Mouse (Mus musculus): ENCODE results near the gene Gm609. TPM values are rescaled to one million over a fixed set of nuclear protein-coding genes. Genes with fewer than 3 reads are reported as not detected.
"Not testable (repeated sequence)": the region's sequence is repeated elsewhere in the genome, so short reads cannot be mapped to it uniquely, and the experiment has no call there.

Gm609 gene
- polyA plus RNA-seq, 1 experiment from 2014 or later: not detected

DNA sequence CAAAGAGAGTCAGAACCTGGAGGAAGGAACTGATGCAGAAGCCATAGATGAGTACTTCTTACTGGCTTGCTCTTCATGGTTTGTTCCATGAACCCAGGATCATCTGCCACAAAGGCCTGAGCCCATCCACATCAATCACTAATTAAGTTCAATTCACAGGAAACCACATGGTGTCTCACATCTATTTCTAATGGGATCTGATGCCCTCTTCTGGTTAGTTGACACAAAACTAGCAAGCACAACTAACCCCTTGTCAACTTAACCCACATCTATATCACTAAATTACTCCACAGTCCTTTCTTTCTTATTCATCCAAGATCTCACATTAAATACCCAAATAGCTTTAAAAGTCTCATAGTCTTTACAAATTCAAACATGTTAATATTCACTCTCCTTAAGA is 79.3 kb downstream of the Gm609 start:
- H3K4me3 ChIP-seq (replicated peaks): no peak overlapping the region
- no peaks in the 10 kb centered on the region for H3K36me3 ChIP-seq
- no peak overlapping the region for H3K27ac ChIP-seq
- H3K4me2 ChIP-seq (replicated peaks): no peak overlapping the region
- H3K27me3 ChIP-seq: no peaks in the 10 kb centered on the region
- H3K9ac ChIP-seq (replicated peaks): no peak overlapping the region
- ATAC-seq: no peak
- H3K9me3 ChIP-seq: no peaks in the 10 kb centered on the region
- H3K4me1 ChIP-seq (replicated peaks): no peaks in the 10 kb centered on the region

DNA sequence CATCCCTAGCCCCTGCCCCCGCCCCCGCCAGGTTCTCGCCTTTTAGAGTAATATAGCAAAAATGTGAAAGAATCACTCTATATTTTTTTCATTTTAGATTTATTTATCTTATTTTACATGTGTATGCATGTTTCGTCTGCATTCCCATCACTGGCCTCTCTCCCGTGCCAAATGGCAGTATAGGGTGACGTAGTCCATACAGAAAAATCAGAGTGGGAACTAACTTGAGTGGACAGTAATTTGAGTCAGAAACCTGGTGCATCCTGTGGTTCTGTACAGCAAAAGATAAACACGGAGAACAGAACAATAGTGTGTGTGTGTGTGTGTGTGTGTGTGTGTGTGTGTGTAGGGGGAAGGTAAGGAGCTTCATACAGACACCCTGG is 83.7 kb downstream of the Gm609 start:
- 30% methylated on average over 7 of the region's 7 CpGs for WGBS
- peak overlapping the region; percentile 56 for H3K4me2 ChIP-seq (replicated peaks)
- H3K4me3 ChIP-seq (replicated peaks): peak overlapping the region; percentile 79
- not testable (repeated sequence) for H3K27me3 ChIP-seq, H3K36me3 ChIP-seq, H3K9me3 ChIP-seq
- H3K27ac ChIP-seq: peak overlapping the region; percentile 97
- H3K4me1 ChIP-seq (replicated peaks): peaks cover 13% of the 10 kb centered on the region
- peak overlapping the region; percentile 90 for H3K9ac ChIP-seq (replicated peaks)
- ATAC-seq: peak; percentile 64

DNA sequence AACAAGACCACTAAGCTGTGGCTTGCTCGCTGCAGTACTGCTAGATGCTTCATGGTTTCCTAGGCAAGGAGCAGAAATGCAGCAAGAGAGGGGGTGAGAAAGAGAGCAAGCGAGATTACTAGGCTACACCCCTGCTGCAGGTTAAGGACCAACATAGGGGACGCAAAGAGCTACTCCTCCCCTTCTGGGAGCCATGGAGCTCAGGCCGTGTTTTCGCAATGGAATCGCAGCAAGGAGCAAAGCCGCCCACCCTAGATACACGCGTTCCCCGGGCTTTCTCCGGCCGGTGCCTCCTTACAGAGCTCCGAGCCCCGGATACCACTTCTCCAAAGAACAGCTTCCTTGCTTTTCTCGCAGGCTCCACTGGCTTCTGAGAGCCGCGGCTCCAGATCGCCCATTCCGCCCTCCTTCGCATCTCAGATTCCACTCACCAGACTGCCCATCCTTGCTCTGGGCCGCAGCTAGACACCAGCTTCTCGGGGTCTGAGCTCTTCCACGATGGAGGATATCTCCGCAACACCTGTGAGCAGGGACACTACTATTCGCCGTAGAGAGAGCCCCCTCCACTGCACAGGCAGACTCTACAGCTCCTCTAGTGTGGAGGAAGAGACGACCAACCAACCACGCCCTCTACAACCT is 84.2 kb downstream of the Gm609 start, which contains the start of gene Cd200:
TSS of gene Cd200 (minus strand) at position 629 of the 639 bp plus-strand sequence.
- under 1% methylated on average over 28 of the region's 28 CpGs for WGBS

DNA sequence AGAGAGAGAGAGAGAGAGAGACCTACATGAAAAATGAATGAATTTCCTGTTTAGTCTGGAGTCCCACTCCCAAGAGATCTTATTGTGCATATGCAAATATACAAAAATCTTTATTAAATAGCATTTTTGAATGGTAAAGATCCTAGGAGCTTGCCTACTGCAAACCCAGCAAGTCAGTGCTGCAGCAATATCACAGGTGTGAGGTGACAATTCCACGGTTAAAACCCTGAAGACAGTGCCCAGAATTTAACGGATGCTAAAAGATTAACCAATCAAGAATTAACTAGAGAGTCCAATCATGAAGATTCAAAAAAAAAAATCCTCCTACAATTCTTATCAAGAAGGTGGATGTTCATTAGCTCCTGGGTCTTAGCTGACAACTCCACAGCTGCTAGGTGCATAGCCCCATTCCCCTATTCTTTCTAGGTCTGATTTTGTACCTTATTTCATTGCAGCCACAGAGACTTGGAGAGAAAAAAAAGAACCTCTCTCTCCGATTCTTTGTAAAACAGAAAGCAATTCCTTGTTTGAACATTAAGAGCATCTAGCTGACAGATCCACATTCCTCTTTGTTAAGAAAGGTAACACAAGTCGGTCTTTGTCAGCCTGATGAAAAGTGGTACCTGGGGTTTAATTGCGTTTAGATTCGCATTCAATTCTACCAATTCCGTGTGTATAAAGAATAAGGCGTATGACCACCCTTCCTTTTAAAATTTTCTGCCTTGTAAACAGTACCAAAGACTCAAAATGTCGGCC is 84.9 kb downstream of the Gm609 start:
- ATAC-seq: no peak
- peak overlapping the region; percentile 56 for H3K4me2 ChIP-seq (replicated peaks)

More for the DNA sequence above, 84.2 kb downstream of the Gm609 start, which contains the start of gene Cd200:
- H3K27me3 ChIP-seq: no peaks in the 10 kb centered on the region
- no peaks in the 10 kb centered on the region for H3K36me3 ChIP-seq
- H3K4me1 ChIP-seq (replicated peaks): peaks cover 13% of the 10 kb centered on the region
- peak within 1 kb of the TSS; percentile 90 for H3K9ac ChIP-seq (replicated peaks)
- no peaks in the 10 kb centered on the region for H3K9me3 ChIP-seq
- H3K4me3 ChIP-seq (replicated peaks): peak within 1 kb of the TSS; percentile 79
- H3K4me2 ChIP-seq (replicated peaks): peak within 1 kb of the TSS; percentile 56
- peak; percentile 98 for ATAC-seq
- peak within 1 kb of the TSS; percentile 97 for H3K27ac ChIP-seq

DNA sequence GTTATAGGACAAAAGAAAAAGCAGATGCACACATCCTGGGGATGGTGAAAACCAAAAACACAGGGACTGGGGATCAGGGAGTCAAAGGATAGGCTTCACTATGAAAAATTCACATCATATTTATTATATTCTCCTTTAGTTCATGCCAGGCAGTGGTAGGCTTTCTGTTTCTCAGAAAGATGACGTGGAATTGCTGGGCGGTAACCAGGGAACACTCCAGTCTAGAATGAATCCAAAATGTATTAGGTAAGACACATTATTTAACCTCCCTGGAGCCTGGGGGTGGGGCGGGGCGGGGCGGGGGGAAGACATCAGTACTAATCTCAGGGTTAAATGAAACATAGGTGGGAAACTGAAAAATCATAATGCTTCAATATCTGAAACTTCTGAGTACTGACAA is 85.7 kb downstream of the Gm609 start:
- Histone ChIP-seq H3K27me3 (no peaks in the 10 kb centered on the region), H3K4me3 (replicated peaks) (peak overlapping the region; percentile 79), H3K4me2 (replicated peaks) (peak overlapping the region; percentile 56), H3K9ac (replicated peaks) (peak overlapping the region; percentile 90), H3K4me1 (replicated peaks) (peaks cover 13% of the 10 kb centered on the region), H3K27ac (peak overlapping the region; percentile 97), H3K9me3 (no peaks in the 10 kb centered on the region), H3K36me3 (no peaks in the 10 kb centered on the region)
- ATAC-seq: no peak
- 73% methylated on average over 5 of the region's 5 CpGs for WGBS

More for the DNA sequence above, 84.9 kb downstream of the Gm609 start:
- Histone ChIP-seq H3K27ac (peak overlapping the region; percentile 97), H3K36me3 (no peaks in the 10 kb centered on the region), H3K27me3 (no peaks in the 10 kb centered on the region), H3K4me1 (replicated peaks) (peaks cover 13% of the 10 kb centered on the region), H3K4me3 (replicated peaks) (peak overlapping the region; percentile 79), H3K9me3 (no peaks in the 10 kb centered on the region), H3K9ac (replicated peaks) (peak overlapping the region; percentile 90)
- WGBS: 29% methylated on average over 9 of the region's 9 CpGs

DNA sequence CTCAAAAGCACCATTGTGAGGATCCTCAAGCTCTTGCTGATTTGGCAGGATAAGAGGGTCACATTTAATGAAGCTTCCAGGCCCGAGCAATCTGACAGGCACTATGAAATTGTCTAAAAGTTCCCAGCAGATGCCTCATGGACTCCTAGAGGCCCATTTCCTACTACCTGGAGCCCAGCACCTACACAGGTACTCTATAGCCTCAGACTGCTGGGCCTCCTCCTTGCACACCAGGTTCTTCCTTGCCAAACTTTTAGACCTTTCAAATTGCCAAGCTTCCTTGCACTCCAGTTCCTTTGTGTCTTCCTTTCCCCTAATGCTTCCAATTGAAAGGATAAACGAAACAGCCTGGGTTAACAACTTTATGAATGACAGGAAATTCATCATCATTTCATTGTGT is 89.8 kb downstream of the Gm609 start:
- H3K36me3 ChIP-seq: peaks cover 13% of the 10 kb centered on the region
- no peak overlapping the region for H3K9ac ChIP-seq (replicated peaks)
- H3K27ac ChIP-seq: no peak overlapping the region
- no peak for ATAC-seq
- WGBS: 80% methylated on average over 2 of the region's 2 CpGs
- peaks cover 13% of the 10 kb centered on the region for H3K4me1 ChIP-seq (replicated peaks)
- no peak overlapping the region for H3K4me3 ChIP-seq (replicated peaks)
- no peaks in the 10 kb centered on the region for H3K27me3 ChIP-seq
- no peaks in the 10 kb centered on the region for H3K9me3 ChIP-seq
- H3K4me2 ChIP-seq (replicated peaks): no peak overlapping the region

DNA sequence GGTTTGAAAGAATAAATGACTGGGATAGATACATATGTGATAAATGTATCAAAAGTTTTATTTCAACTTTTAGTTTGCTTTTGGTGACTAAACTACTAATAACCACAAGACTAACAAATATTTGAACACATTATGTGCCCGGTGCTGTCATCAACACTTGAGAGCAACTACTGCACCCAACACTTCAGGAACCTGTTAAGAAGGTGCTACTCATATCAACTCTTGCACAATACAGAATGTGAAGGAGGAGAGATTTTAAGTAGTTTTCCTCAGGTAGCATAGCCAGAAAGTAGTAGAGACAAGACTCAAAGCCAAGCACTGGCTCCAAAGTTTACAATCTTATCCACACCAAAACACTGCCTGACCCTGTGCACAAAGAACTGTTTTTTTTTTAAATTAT is 90.7 kb downstream of the Gm609 start:
- no peak for ATAC-seq
- Histone ChIP-seq H3K4me2 (replicated peaks) (no peak overlapping the region), H3K27ac (no peak overlapping the region), H3K4me3 (replicated peaks) (no peak overlapping the region), H3K4me1 (replicated peaks) (peaks cover 12% of the 10 kb centered on the region), H3K9ac (replicated peaks) (no peak overlapping the region), H3K9me3 (no peaks in the 10 kb centered on the region), H3K36me3 (peaks cover 14% of the 10 kb centered on the region), H3K27me3 (no peaks in the 10 kb centered on the region)
- WGBS: 100% methylated on average over 1 of the region's 1 CpGs

DNA sequence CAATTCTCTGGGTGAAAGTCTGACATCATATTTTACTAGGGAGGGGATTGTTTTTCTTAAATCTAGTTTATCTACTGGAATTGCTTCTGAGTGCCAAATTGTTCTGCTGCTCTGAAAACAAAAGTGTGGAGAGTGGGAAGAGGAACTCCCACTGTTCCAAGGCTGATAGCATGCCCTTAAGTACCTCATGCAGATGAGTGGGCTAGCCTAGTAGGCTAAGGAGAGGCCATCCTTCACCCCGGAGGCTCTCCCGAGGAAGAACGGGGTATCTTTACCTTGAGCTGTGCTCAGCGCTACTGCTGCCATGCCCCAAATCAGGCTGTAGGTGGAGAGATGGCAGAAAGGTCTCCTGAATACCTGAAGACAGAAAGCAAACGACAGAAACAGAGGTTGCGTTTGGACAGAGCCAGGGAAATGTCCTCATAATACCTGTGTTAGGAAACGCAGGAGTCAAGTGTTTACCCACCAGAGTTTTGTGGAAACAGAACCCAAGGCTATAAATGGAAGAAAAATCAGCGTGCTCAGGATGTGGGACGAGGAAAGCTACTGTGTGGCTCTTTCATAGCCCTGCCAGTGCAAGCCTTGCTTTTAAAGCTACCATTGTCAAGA is 92.7 kb downstream of the Gm609 start:
- H3K27ac ChIP-seq: no peak overlapping the region
- no peaks in the 10 kb centered on the region for H3K27me3 ChIP-seq
- WGBS: 73% methylated on average over 9 of the region's 9 CpGs
- no peaks in the 10 kb centered on the region for H3K9me3 ChIP-seq
- H3K4me1 ChIP-seq (replicated peaks): no peaks in the 10 kb centered on the region
- H3K9ac ChIP-seq (replicated peaks): no peak overlapping the region
- H3K36me3 ChIP-seq: peaks cover 32% of the 10 kb centered on the region
- H3K4me3 ChIP-seq (replicated peaks): no peak overlapping the region
- H3K4me2 ChIP-seq (replicated peaks): no peak overlapping the region
- ATAC-seq: no peak

DNA sequence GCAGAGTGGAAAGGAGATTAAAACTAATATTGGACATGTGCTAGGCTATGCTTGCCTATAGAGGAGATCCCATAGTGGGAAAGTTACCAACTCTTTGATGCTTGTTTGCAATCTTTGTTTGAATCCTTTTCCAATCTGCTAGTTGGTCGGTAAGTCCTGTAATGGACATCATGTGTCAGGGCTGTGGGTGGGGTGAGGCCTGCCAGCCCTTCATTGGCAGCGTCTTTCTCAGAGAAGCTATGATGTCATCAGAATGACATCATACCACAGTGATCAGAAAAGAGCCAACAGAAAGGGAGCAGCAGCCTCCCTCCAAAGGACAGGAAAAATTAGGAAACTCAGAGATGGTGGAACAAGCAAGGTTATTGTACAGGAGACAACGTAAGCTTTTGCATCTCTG is 93.4 kb downstream of the Gm609 start:
- Histone ChIP-seq H3K36me3 (peaks cover 38% of the 10 kb centered on the region), H3K27me3 (no peaks in the 10 kb centered on the region), H3K9me3 (no peaks in the 10 kb centered on the region), H3K4me3 (replicated peaks) (no peak overlapping the region), H3K9ac (replicated peaks) (no peak overlapping the region), H3K27ac (no peak overlapping the region), H3K4me1 (replicated peaks) (no peaks in the 10 kb centered on the region), H3K4me2 (replicated peaks) (no peak overlapping the region)
- 86% methylated on average over 3 of the region's 3 CpGs for WGBS
- no peak for ATAC-seq

DNA sequence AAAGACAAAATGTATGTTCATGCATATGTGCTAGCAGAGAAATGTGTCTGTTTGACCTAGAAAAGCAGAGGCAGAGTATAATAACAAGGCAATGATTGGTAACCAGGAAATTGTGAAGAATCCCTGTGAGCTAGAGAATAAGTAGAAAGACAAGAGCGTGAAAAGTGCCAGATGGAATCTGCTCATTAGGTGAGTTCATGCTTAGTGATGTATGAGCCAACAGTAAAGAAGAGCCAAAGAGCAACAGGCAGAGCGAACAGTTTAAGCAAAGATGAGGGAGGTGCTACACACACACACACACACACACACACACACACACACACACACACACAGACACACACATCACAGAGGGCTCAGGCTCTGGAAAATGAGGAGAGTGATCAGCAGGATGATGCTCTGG is 95.3 kb downstream of the Gm609 start:
- H3K4me2 ChIP-seq (replicated peaks): no peak overlapping the region
- no peaks in the 10 kb centered on the region for H3K27me3 ChIP-seq
- H3K36me3 ChIP-seq: peaks cover 54% of the 10 kb centered on the region
- no peak for ATAC-seq
- H3K9me3 ChIP-seq: no peaks in the 10 kb centered on the region
- no peak overlapping the region for H3K27ac ChIP-seq
- H3K4me1 ChIP-seq (replicated peaks): no peaks in the 10 kb centered on the region
- WGBS: 85% methylated on average over 2 of the region's 2 CpGs
- no peak overlapping the region for H3K4me3 ChIP-seq (replicated peaks)
- H3K9ac ChIP-seq (replicated peaks): no peak overlapping the region

DNA sequence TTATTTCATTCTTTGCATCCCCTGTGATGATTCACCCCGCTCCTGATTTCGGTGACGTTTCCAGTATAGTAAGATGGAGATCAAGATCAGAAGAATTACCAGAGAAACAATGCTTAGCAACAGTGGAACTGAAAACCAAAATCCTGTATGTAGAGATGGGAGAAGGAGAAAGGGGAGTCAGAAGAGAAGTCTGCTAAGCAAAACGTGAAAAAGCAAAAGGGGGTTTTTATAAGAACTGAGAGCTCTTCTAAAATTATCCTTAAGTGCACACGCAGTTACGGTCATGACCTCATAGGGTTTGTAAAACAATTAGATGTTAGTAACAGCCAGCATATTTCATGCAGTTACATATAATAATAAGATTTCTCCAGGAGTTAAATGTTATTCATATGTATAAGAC is 100.5 kb downstream of the Gm609 start:
- 80% methylated on average over 6 of the region's 6 CpGs for WGBS
- Histone ChIP-seq H3K27ac (no peak overlapping the region), H3K4me3 (replicated peaks) (no peak overlapping the region), H3K27me3 (no peaks in the 10 kb centered on the region), H3K9me3 (no peaks in the 10 kb centered on the region), H3K9ac (replicated peaks) (no peak overlapping the region), H3K36me3 (peaks cover 56% of the 10 kb centered on the region), H3K4me1 (replicated peaks) (no peaks in the 10 kb centered on the region), H3K4me2 (replicated peaks) (no peak overlapping the region)
- no peak for ATAC-seq

DNA sequence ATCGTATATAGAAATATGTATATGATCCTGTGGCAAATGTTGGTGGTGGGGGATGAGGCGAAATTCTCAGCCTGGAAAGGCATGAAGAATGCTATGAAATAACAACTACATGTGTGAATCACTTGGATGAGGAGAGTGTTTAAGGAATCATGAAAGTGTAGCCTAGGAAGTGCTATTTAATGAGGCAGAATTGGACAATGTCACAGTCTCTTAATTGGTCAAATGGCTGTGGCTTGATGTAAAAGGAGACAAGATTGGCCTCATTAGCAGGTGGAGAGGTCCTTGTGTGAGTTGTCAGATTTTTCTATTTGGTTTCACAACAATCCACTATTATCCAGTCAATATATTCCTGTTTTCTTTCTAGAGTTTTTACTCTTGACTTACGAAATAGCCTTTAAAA is 101.1 kb downstream of the Gm609 start:
- Histone ChIP-seq H3K27me3 (no peaks in the 10 kb centered on the region), H3K36me3 (peaks cover 52% of the 10 kb centered on the region)

More for the DNA sequence above, 101.1 kb downstream of the Gm609 start:
- 83% methylated on average over 3 of the region's 3 CpGs for WGBS
- no peak overlapping the region for H3K27ac ChIP-seq
- no peak overlapping the region for H3K4me2 ChIP-seq (replicated peaks)
- no peaks in the 10 kb centered on the region for H3K9me3 ChIP-seq
- H3K4me3 ChIP-seq (replicated peaks): no peak overlapping the region
- H3K9ac ChIP-seq (replicated peaks): no peak overlapping the region
- no peaks in the 10 kb centered on the region for H3K4me1 ChIP-seq (replicated peaks)
- no peak for ATAC-seq
